In the genomic region with DNA sequence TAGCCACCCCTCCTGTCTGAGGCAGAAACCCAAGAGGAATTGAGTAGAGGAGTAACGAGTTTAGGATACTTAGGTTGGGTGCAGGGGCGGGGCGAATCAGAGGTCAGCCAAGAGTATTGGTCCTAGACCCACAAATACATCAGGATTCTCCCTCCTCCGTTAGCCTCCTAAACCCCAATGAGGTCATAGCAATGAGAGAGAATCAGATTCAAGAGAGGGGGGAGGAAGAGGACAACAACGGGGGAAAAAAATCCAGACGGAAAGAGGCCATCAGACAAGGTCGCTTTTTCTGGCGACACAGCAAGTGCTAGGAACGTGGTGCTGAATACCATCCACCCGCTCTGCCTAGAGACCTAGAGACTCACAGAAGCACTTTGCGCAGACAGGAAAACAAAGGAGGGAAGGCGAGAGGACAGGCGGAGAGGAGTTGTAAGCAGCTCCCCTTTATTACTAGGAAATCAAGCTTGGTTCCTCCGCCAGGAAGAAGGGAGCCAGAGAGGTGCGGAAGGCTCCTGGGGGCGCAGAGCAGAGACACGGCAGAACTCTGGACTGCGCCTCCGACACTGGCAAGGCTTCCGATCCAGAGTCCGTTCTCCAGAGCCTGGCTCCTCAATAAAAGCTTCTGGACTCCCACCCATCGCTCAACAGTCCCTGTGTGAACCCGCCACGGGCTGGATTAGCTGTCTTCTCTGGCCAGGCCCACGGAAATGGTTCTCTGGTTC, we compare ENCODE assay signal across 9 mouse cellular contexts. TPM values are rescaled to one million over a fixed set of nuclear protein-coding genes. Genes with fewer than 3 reads are reported as not detected.
A peak's percentile ranks its signal among the peaks of the same experiment; 100 is the strongest.
DNase-seq lines count a peak whose midpoint lies in the region; ATAC-seq and TF ChIP-seq lines count a peak whose summit lies in the region.
"Had no signal": no experiment of that assay in that cellular context is flagged by ENCODE, and none has a peak within 500 bp of the region (broad histone marks: within the 10 kb centered on the region; RNA-seq: fewer than 3 reads in every experiment).

A gene (plus strand): TSS at position 234 of the 722 bp plus-strand sequence.

- peak within 1 kb of the TSS; percentile 46 for H3K9ac ChIP-seq in heart, adult 2 months (ENCODE audit: low read depth, low read length)
- H3K9ac ChIP-seq in forebrain, postnatal 0 days, result peak within 1 kb of the TSS; percentile 68
- peak within 1 kb of the TSS; percentile 54 for H3K9ac ChIP-seq in intestine, embryonic 16.5 days (ENCODE audit: low read depth, low read length)

- no peaks in the 10 kb centered on the region for H3K79me2 ChIP-seq in heart, adult 2 months (replicated peaks; ENCODE audit: control insufficient read depth, insufficient read depth, low read length)

- H3K4me1 ChIP-seq in heart, adult 2 months (ENCODE audit: control insufficient read depth, insufficient read depth, low read length), result no peaks in the 10 kb centered on the region
- H3K4me1 ChIP-seq in forebrain, postnatal 0 days (ENCODE audit: insufficient read depth), result no peaks in the 10 kb centered on the region
- no peaks in the 10 kb centered on the region for H3K4me1 ChIP-seq in intestine, embryonic 16.5 days (ENCODE audit: control insufficient read depth, insufficient read depth, low read length)
- H3K4me1 ChIP-seq in midbrain, embryonic 10.5 days, result peaks cover 19% of the 10 kb centered on the region

- no peak for TF ChIP-seq EP300 in heart, adult 2 months (IDR thresholded peaks at IDR 0.05; ENCODE audit: insufficient read depth, low read depth, low read length)

- peak; percentile 85 for ATAC-seq in forebrain, postnatal 0 days
- peak; percentile 79; the same call in 1 of the 2 replicates for ATAC-seq in intestine, embryonic 16.5 days

- no peak for TF ChIP-seq CTCF in heart, adult 2 months (IDR thresholded peaks at IDR 0.05)
- no peak for TF ChIP-seq CTCF in forebrain, postnatal 0 days (IDR thresholded peaks at IDR 0.05; ENCODE audit: low read depth)

- no peaks in the 10 kb centered on the region for H3K9me3 ChIP-seq in forebrain, postnatal 0 days (ENCODE audit: low read length)
- H3K9me3 ChIP-seq in intestine, embryonic 16.5 days (ENCODE audit: control insufficient read depth, low read length), result no peaks in the 10 kb centered on the region
- no peaks in the 10 kb centered on the region for H3K9me3 ChIP-seq in midbrain, embryonic 10.5 days (replicated peaks)
- H3K9me3 ChIP-seq: G1E had no signal

- H3K27me3 ChIP-seq in heart, adult 2 months (ENCODE audit: control insufficient read depth, insufficient read depth, low read length), result no peaks in the 10 kb centered on the region
- H3K27me3 ChIP-seq in forebrain, postnatal 0 days (ENCODE audit: insufficient read depth, low read length), result no peaks in the 10 kb centered on the region
- 0 out of 2 replicates have a peak, but pooled peaks cover 2% of the 10 kb centered on the region for H3K27me3 ChIP-seq in intestine, embryonic 16.5 days (replicated peaks; ENCODE audit: control insufficient read depth, insufficient read depth, low read length)
- H3K27me3 ChIP-seq in midbrain, embryonic 10.5 days (ENCODE audit: low read depth, poor library complexity, severe bottlenecking), result 0 out of 2 replicates have a peak, but pooled peaks cover 6% of the 10 kb centered on the region

- peak within 1 kb of the TSS; percentile 33 for H3K4me3 ChIP-seq in heart, adult 2 months
- H3K4me3 ChIP-seq in forebrain, postnatal 0 days (ENCODE audit: low read depth, low read length), result peak within 1 kb of the TSS; percentile 60
- H3K4me3 ChIP-seq in intestine, embryonic 16.5 days (ENCODE audit: low read length), result peak within 1 kb of the TSS; percentile 50
- peak within 1 kb of the TSS; percentile 66 for H3K4me3 ChIP-seq in midbrain, embryonic 10.5 days

- peak; percentile 6 to 21 for DNase-seq in heart, adult 2 months
- DNase-seq in heart, adult 8-10 months (ENCODE audit: low spot score), result no peak
- peak; percentile 65 for DNase-seq in brain, adult 2 months (ENCODE audit: low read depth, low spot score)
- DNase-seq in forebrain, postnatal 0 days, result peak; percentile 60
- peak; percentile 69 for DNase-seq in midbrain, embryonic 10.5 days (ENCODE audit: low spot score)
- peak; percentile 24 for DNase-seq in telencephalon, adult 2 months (ENCODE audit: low read depth, low spot score)
- no peak for DNase-seq in spleen, adult 18-20 months

- no peak within 1 kb of the TSS for H3K27ac ChIP-seq in heart, adult 2 months
- H3K27ac ChIP-seq in forebrain, postnatal 0 days (ENCODE audit: low read depth, low read length), result peak within 1 kb of the TSS; percentile 35; the same call in 1 of the 2 replicates
- H3K27ac ChIP-seq in intestine, embryonic 16.5 days (ENCODE audit: low read length), result no peak within 1 kb of the TSS; the same call in 1 of the 2 replicates
- H3K27ac ChIP-seq in midbrain, embryonic 10.5 days (replicated peaks), result peak within 1 kb of the TSS; percentile 87

- H3K4me2 ChIP-seq in forebrain, postnatal 0 days (ENCODE audit: low read depth), result peak within 1 kb of the TSS; percentile 91
- H3K4me2 ChIP-seq in intestine, embryonic 16.5 days (ENCODE audit: low read depth, low read length), result peak within 1 kb of the TSS; percentile 77

- 2% methylated on average over 25 of the region's 25 CpGs for WGBS in heart, adult 2 months
- WGBS in forebrain, postnatal 0 days, result 3% methylated on average over 25 of the region's 25 CpGs
- 4% methylated on average over 25 of the region's 25 CpGs for WGBS in intestine, embryonic 16.5 days
- 2% methylated on average over 25 of the region's 25 CpGs for WGBS in midbrain, embryonic 10.5 days

- no peaks in the 10 kb centered on the region for H3K36me3 ChIP-seq in heart, adult 2 months (ENCODE audit: control insufficient read depth, insufficient read depth, low read length)
- no peaks in the 10 kb centered on the region for H3K36me3 ChIP-seq in forebrain, postnatal 0 days (ENCODE audit: insufficient read depth)
- H3K36me3 ChIP-seq in intestine, embryonic 16.5 days (ENCODE audit: control insufficient read depth, insufficient read depth, low read length), result no peaks in the 10 kb centered on the region
- no peaks in the 10 kb centered on the region for H3K36me3 ChIP-seq in midbrain, embryonic 10.5 days
- H3K36me3 ChIP-seq: G1E had no signal

- intact Hi-C loops in heart, adult 2 months (cut with DNase I), result no loop called here

- TF ChIP-seq POLR2A in heart, adult 2 months (IDR thresholded peaks at IDR 0.05; ENCODE audit: insufficient read depth, low read depth, low read length), result no peak

RNA-seq across cellular contexts. Expression of the gene that starts here (rescaled TPM):
- total RNA-seq in heart, adult 2 months (2021), result 1 to 10 TPM in 1 of 2 experiments, under 1 TPM in 1; 0.89 to 1.0 TPM
- 0.49 and 0.76 TPM in 2 replicates for polyA plus RNA-seq in heart, adult 2 months (2012; rRNA removed)
- total RNA-seq in heart, adult 8-10 months (2022), result 1 to 10 TPM in 2 of 4 experiments, under 1 TPM in 2; 0.44 to 1.7 (median 1.1) TPM
- 13.4 and 16.0 TPM in 2 replicates for total RNA-seq in forebrain, postnatal 0 days (2014; rRNA removed)
- polyA plus RNA-seq in forebrain, postnatal 0 days (2015; fragmentation: Nextera tagmentation; extraction: Ambion mirVana), result 3.5 and 11.4 TPM in 2 replicates
- polyA plus RNA-seq in intestine, embryonic 16.5 days (2015; fragmentation: Nextera tagmentation; extraction: Ambion mirVana), result 1.8 and 2.0 TPM in 2 replicates
- 1.9 TPM in 2 replicates for polyA plus RNA-seq in midbrain, embryonic 10.5 days (2016; fragmentation: Nextera tagmentation; extraction: Ambion mirVana)
- polyA plus RNA-seq: G1E had no signal

Comparison
In these comparisons a context has a peak if more than half of its experiments do, and no peak if none do; other contexts are left out.
1. DNase-seq: peak in heart, adult 2 months (2 of 2), brain, adult 2 months (single experiment), forebrain, postnatal 0 days (single experiment), midbrain, embryonic 10.5 days (single experiment) and telencephalon, adult 2 months (single experiment); none in heart, adult 8-10 months (single experiment) and spleen, adult 18-20 months (0 of 2).
2. H3K27ac ChIP-seq: peak in forebrain, postnatal 0 days (single experiment) and midbrain, embryonic 10.5 days (single experiment); none in heart, adult 2 months (single experiment) and intestine, embryonic 16.5 days (single experiment).
3. Peak in every context shown above with its lines, with median percentiles within 50 percentile points of each other: H3K4me3 ChIP-seq and H3K9ac ChIP-seq.